Mouse (Mus musculus): ENCODE data around the gene Zfp37. TPM values are rescaled to one million over a fixed set of nuclear protein-coding genes. Genes with fewer than 3 reads are reported as not detected.

The Zfp37 gene
- total and polyA plus RNA-seq, 3 experiments = not detected

DNA sequence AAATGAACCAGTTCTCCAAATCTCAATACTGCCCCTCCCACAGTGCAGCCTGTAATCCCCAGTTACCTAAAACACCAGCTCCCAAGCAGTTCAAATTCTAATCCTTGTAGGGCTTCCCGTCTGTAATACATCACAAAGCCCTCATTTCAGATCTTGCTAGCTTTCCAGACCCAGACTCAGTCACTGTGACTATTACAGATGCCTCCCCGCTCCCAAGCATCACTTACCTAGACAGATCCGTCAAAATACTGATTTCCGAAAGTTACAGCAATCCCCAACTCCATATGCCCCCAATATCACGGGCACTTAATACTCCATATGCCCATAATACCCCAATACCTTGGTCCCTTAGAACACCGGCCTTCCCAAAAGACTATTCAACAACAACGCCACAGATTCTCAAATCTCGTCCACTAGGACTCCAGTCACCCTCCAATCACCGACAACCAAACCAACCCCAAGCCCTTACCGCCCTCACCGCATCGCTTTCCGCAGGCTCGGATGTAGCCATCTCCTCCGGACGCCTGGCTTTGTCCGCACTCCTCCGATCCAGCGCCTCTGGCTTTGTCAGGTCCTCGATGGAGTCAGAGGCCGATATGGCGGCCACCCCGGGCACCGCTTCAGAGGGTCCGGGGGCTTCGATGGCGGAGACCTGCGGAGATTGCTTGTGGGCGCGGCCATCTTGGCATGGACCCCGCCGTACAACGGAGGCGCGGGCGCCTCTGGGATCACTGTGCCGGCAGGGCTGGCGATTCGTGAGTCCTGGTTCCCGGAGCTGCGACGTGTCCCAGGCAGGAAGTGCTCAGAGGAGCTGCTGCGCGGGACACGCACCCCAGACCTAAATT lies 22.8 kb downstream of the Zfp37 start:
- no peak for DNase-seq (ENCODE audit: low read depth, low spot score)
- TF ChIP-seq NRF1 (IDR thresholded peaks at IDR 0.05; ENCODE audit: insufficient read depth, low read depth, low read length, poor library complexity, severe bottlenecking) = no peak
- TF ChIP-seq UBTF (IDR thresholded peaks at IDR 0.05; ENCODE audit: borderline replicate concordance, insufficient read depth, low read depth, low read length) = no peak
- no peak for TF ChIP-seq CHD2 (IDR thresholded peaks at IDR 0.05; ENCODE audit: low read length)
- no peak for TF ChIP-seq JUND (IDR thresholded peaks at IDR 0.05; ENCODE audit: low read depth, low read length)
- TF ChIP-seq USF2 (IDR thresholded peaks at IDR 0.05; ENCODE audit: borderline replicate concordance in 1 of 2, insufficient read depth in 1 of 2, low read depth in 1 of 2, low read length in 2 of 2) = no peak
- TF ChIP-seq ZC3H11A (IDR thresholded peaks at IDR 0.05; ENCODE audit: low read depth, low read length) = no peak
- no peak for TF ChIP-seq EP300 (IDR thresholded peaks at IDR 0.05; ENCODE audit: low read depth in 1 of 2, low read length in 2 of 2)
- no peak for TF ChIP-seq POLR2AphosphoS5 (IDR thresholded peaks at IDR 0.05; ENCODE audit: borderline replicate concordance, low read depth, low read length)
- TF ChIP-seq MYC (IDR thresholded peaks at IDR 0.05; ENCODE audit: low read depth, low read length) = no peak
- no peak for TF ChIP-seq POLR2AphosphoS2 (IDR thresholded peaks at IDR 0.05; ENCODE audit: low read length)
- no peak for TF ChIP-seq MXI1 (IDR thresholded peaks at IDR 0.05; ENCODE audit: low read depth, low read length)
- TF ChIP-seq RCOR1 (IDR thresholded peaks at IDR 0.05; ENCODE audit: low read depth, low read length) = no peak
- no peak for TF ChIP-seq KAT2A (conservative IDR thresholded peaks at IDR 0.05; ENCODE audit: low read depth, low read length)
- TF ChIP-seq NELFE (IDR thresholded peaks at IDR 0.05; ENCODE audit: low read depth, low read length) = no peak
- TF ChIP-seq ELF1 (IDR thresholded peaks at IDR 0.05; ENCODE audit: low read depth, low read length) = no peak
- no peak for TF ChIP-seq MEF2A (IDR thresholded peaks at IDR 0.05; ENCODE audit: extremely low read depth, insufficient replicate concordance, low read depth, low read length, poor library complexity, severe bottlenecking)
- no peak for TF ChIP-seq RAD21 (IDR thresholded peaks at IDR 0.05; ENCODE audit: low read depth, low read length)
- no peak for TF ChIP-seq MAFK (IDR thresholded peaks at IDR 0.05; ENCODE audit: borderline replicate concordance, low read depth, low read length)
- Histone ChIP-seq H3K9me3 (replicated peaks; ENCODE audit: insufficient read depth, low read length) (no peaks in the 10 kb centered on the region), H3K36me3 (ENCODE audit: control insufficient read depth in 1 of 2, insufficient read depth in 2 of 2, low read length in 2 of 2) (no peaks in the 10 kb centered on the region), H3K4me1 (ENCODE audit: control insufficient read depth in 1 of 2, insufficient read depth in 2 of 2, low read length in 2 of 2) (no peaks in the 10 kb centered on the region), H3K9ac (ENCODE audit: control insufficient read depth, low read depth, low read length, poor library complexity, severe bottlenecking) (no peak overlapping the region), H3K27ac (ENCODE audit: control insufficient read depth, low read depth, low read length) (no peak overlapping the region), H3K27me3 (ENCODE audit: control insufficient read depth in 1 of 2, insufficient read depth in 2 of 2, low read length in 2 of 2) (no peaks in the 10 kb centered on the region), H3K4me3 (ENCODE audit: control insufficient read depth in 1 of 2, insufficient read depth in 1 of 2, low read depth in 2 of 2, low read length in 2 of 2) (no peak overlapping the region), H3K79me2 (ENCODE audit: control insufficient read depth, insufficient read depth, low read length, poor library complexity) (no peaks in the 10 kb centered on the region)

Measured in MEL (cell line).